Mouse (Mus musculus): Measurements from ENCODE around the gene 4931414P19Rik. TPM values are rescaled to one million over a fixed set of nuclear protein-coding genes. Genes with fewer than 3 reads are reported as not detected.

The 4931414P19Rik gene
- polyA plus RNA-seq, 1 experiment from 2014 or later = 3.1 TPM

DNA sequence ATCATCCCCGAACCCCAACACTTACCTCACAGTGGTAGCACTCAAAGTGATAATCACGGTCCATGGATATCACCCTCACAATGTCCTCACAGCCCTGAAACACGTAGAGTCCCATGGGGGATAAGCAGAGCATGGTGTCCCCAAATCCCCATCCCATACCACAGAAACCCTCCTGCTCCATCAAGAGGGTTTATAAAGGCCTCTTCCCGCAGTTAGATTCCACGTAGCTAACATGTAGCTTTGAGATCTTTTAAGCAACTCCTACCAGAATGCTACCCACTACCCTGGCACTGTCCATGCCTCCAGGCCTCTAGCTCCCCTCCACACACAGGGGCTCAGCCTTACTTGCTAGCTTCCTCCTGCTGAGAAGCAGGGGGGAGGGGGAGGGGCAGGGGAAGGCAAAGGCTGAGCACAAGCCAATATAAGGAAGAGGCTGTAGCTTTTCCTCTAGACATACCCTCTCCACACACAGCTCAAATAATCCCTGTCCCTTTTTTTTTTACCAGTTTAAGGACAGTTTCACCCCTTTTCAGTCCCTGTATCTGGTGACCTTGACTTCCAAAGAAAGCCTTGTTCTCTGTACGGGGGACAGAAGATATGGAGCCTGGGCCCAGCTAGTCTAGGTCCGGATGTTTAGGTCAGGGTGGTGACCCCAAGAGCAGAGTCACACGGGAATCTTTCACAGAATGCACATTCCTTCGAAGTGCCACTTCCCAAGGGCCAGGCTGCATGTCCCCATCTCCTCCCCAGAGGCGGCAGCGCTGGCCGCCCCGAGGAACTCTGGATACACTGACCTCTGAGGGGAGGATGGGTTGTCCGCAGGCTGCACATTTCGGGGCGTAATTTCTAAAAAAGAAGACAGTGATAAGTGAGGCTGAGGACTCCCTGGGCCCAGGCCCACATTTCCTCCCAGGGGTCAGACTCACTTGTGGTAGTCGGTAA is 36.1 kb downstream of the 4931414P19Rik start:
- no peak overlapping the region for H3K4me3 ChIP-seq (replicated peaks; ENCODE audit: low read length)
- peaks cover 16% of the 10 kb centered on the region; the same call in 1 of the 2 replicates for H3K4me1 ChIP-seq (replicated peaks; ENCODE audit: control insufficient read depth, insufficient read depth, low read length)
- DNase-seq (ENCODE audit: low spot score) (no peak), ATAC-seq (ENCODE audit: low FRiP score) (no peak)
- H3K27ac ChIP-seq = no peak overlapping the region
- WGBS = 58% methylated on average over 17 of the region's 17 CpGs
- peaks cover 11% of the 10 kb centered on the region for H3K27me3 ChIP-seq (ENCODE audit: control insufficient read depth, insufficient read depth, low read length)
- no peaks in the 10 kb centered on the region for H3K9me3 ChIP-seq (ENCODE audit: control insufficient read depth, low read length)
- no peak overlapping the region for H3K9ac ChIP-seq
- no peak overlapping the region for H3K4me2 ChIP-seq (replicated peaks)
- H3K36me3 ChIP-seq (replicated peaks; ENCODE audit: control insufficient read depth, insufficient read depth) = peaks cover 5% of the 10 kb centered on the region; the same call in 1 of the 2 replicates

- no peak overlapping the region for H3K27ac ChIP-seq
- ATAC-seq (ENCODE audit: low FRiP score) = no peak
- H3K9me3 ChIP-seq (ENCODE audit: control insufficient read depth, low read length) = no peaks in the 10 kb centered on the region
- H3K4me2 ChIP-seq (replicated peaks) = no peak overlapping the region
- H3K27me3 ChIP-seq (ENCODE audit: control insufficient read depth, insufficient read depth, low read length) = 0 out of 2 replicates have a peak, but pooled peaks cover 4% of the 10 kb centered on the region
- no peak overlapping the region for H3K4me3 ChIP-seq (replicated peaks; ENCODE audit: low read length)
- no peak overlapping the region for H3K9ac ChIP-seq
- 75% methylated on average over 15 of the region's 15 CpGs for WGBS
- H3K36me3 ChIP-seq (replicated peaks; ENCODE audit: control insufficient read depth, insufficient read depth) = peaks cover 5% of the 10 kb centered on the region; the same call in 1 of the 2 replicates
- peaks cover 10% of the 10 kb centered on the region; the same call in 1 of the 2 replicates for H3K4me1 ChIP-seq (replicated peaks; ENCODE audit: control insufficient read depth, insufficient read depth, low read length)
- peak; percentile 80 for DNase-seq (ENCODE audit: low spot score)
These were observed 36.9 kb downstream of the 4931414P19Rik start for GRCm38 (mm10) chr14:54568694-54569414.

DNA sequence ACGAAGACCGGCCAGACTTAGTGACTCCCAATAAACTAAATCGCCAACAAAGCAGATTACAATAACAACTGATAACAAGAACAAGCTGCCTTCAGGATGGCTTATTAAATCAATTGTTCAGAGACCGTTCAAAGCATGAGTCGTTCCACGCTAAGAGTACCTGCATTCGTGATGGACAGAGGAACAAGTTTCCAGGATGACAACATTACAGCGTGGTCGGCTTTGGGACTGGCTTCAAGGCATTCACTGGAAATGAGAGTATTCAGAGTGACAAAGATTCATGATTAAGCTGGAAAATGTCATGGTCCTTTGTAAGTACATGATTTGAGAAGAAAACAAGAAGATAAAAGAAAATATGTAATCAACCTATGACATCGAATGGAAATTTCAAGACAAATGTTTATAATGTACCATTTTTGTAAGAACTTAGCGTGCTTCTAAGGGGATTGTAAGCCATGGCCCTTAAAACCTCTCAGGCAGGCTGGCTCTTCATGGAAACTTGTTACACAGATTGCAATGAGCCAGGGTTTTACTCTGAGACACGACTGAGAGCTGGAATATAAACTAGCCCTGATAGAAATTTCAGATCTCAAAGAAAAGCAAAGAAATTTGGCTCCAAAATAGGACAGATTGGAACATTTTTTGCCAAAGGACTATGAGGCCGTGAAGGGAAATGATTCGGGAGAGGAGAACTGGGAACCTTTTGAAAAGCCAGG is 45.1 kb downstream of the 4931414P19Rik start:
- 87% methylated on average over 14 of the region's 14 CpGs for WGBS
- Histone ChIP-seq H3K4me1 (replicated peaks; ENCODE audit: control insufficient read depth, insufficient read depth, low read length) (no peaks in the 10 kb centered on the region), H3K36me3 (replicated peaks; ENCODE audit: control insufficient read depth, insufficient read depth) (no peaks in the 10 kb centered on the region), H3K4me2 (replicated peaks) (no peak overlapping the region), H3K4me3 (replicated peaks; ENCODE audit: low read length) (no peak overlapping the region), H3K9ac (no peak overlapping the region), H3K27me3 (ENCODE audit: control insufficient read depth, insufficient read depth, low read length) (no peaks in the 10 kb centered on the region), H3K9me3 (ENCODE audit: control insufficient read depth, low read length) (no peaks in the 10 kb centered on the region), H3K27ac (no peak overlapping the region)
- DNase-seq (ENCODE audit: low spot score) = no peak
- ATAC-seq (ENCODE audit: low FRiP score) = no peak

- Histone ChIP-seq H3K27ac (no peak overlapping the region), H3K9ac (no peak overlapping the region), H3K36me3 (replicated peaks; ENCODE audit: control insufficient read depth, insufficient read depth) (no peaks in the 10 kb centered on the region), H3K27me3 (ENCODE audit: control insufficient read depth, insufficient read depth, low read length) (no peaks in the 10 kb centered on the region), H3K4me3 (replicated peaks; ENCODE audit: low read length) (no peak overlapping the region), H3K9me3 (ENCODE audit: control insufficient read depth, low read length) (no peaks in the 10 kb centered on the region), H3K4me2 (replicated peaks) (no peak overlapping the region), H3K4me1 (replicated peaks; ENCODE audit: control insufficient read depth, insufficient read depth, low read length) (0 out of 2 replicates have a peak, but pooled peaks cover 6% of the 10 kb centered on the region)
- ATAC-seq (ENCODE audit: low FRiP score) (no peak), DNase-seq (ENCODE audit: low spot score) (no peak)
- WGBS = 78% methylated on average over 8 of the region's 8 CpGs
These were observed 48.5 kb downstream of the 4931414P19Rik start for GRCm38 (mm10) chr14:54557330-54557729.

DNA sequence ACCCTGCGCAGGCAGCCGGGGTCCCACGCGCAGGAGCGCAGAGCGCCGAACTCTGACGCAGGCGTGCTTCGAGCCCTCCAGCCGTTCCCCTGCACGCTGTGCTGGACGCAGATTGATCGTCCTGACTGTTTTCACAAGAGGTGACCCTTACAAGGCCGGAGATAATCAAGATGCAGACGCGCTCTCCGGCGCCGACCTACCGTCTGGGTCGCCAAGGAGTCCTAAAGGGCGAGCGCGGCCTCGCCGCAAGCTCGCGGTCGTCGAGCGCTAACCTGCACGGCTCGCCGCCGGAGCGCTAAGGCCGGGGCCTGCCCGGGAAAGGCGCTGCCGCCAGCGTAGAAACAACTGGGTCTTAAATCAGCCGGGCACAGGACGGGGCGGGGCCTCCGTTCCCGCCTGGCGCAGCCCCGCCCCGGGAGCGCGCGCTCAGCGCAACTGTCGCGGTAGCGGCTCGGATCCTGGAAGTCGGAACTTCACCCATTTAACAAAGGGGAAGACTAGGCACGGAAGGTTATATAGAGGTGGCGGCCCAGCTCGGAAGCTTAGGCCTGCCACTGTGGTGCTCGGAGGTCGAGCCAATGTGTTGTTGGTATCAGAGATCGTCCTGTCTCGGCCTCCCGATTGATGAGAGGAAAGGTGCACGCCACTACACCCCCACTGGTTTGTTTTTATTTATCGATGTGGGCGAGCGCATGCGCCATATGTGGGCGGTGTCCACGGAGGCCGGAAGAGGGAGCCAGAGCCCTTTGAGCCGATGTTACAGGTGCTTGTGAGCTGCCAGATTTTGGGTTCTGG is 51.6 kb downstream of the 4931414P19Rik start, which contains the start of gene Haus4:
Gene Haus4 (minus strand): TSS at position 642 of the 795 bp plus-strand sequence.
- under 1% methylated on average over 76 of the region's 76 CpGs for WGBS
- peak within 1 kb of the TSS; percentile 82 for H3K4me2 ChIP-seq (replicated peaks)
- peak within 1 kb of the TSS; percentile 60 for H3K9ac ChIP-seq
- H3K27me3 ChIP-seq (ENCODE audit: control insufficient read depth, insufficient read depth, low read length) = no peaks in the 10 kb centered on the region
- H3K27ac ChIP-seq = peak within 1 kb of the TSS; percentile 47; the same call in 1 of the 2 replicates
- ATAC-seq (ENCODE audit: low FRiP score) = peak; percentile 91
- no peaks in the 10 kb centered on the region for H3K9me3 ChIP-seq (ENCODE audit: control insufficient read depth, low read length)
- DNase-seq (ENCODE audit: low spot score) = peak; percentile 79
- 0 out of 2 replicates have a peak, but pooled peaks cover 6% of the 10 kb centered on the region for H3K4me1 ChIP-seq (replicated peaks; ENCODE audit: control insufficient read depth, insufficient read depth, low read length)
- peak within 1 kb of the TSS; percentile 49 for H3K4me3 ChIP-seq (replicated peaks; ENCODE audit: low read length)
- H3K36me3 ChIP-seq (replicated peaks; ENCODE audit: control insufficient read depth, insufficient read depth) = 0 out of 2 replicates have a peak, but pooled peaks cover 3% of the 10 kb centered on the region

- DNase-seq (ENCODE audit: low spot score) = peak; percentile 48
- ATAC-seq (ENCODE audit: low FRiP score) = 0 out of 2 replicates have a peak, but pooled peaks have one; percentile 5
- no peaks in the 10 kb centered on the region for H3K27me3 ChIP-seq (ENCODE audit: control insufficient read depth, insufficient read depth, low read length)
- H3K4me1 ChIP-seq (replicated peaks; ENCODE audit: control insufficient read depth, insufficient read depth, low read length) = 0 out of 2 replicates have a peak, but pooled peaks cover 6% of the 10 kb centered on the region
- H3K9ac ChIP-seq = peak overlapping the region; percentile 60
- H3K36me3 ChIP-seq (replicated peaks; ENCODE audit: control insufficient read depth, insufficient read depth) = 0 out of 2 replicates have a peak, but pooled peaks cover 9% of the 10 kb centered on the region
- H3K9me3 ChIP-seq (ENCODE audit: control insufficient read depth, low read length) = no peaks in the 10 kb centered on the region
- 4% methylated on average over 21 of the region's 21 CpGs for WGBS
- peak overlapping the region; percentile 49 for H3K4me3 ChIP-seq (replicated peaks; ENCODE audit: low read length)
- peak overlapping the region; percentile 82 for H3K4me2 ChIP-seq (replicated peaks)
- no peak overlapping the region for H3K27ac ChIP-seq
These were observed 52.3 kb downstream of the 4931414P19Rik start for GRCm38 (mm10) chr14:54553454-54553974.

DNA sequence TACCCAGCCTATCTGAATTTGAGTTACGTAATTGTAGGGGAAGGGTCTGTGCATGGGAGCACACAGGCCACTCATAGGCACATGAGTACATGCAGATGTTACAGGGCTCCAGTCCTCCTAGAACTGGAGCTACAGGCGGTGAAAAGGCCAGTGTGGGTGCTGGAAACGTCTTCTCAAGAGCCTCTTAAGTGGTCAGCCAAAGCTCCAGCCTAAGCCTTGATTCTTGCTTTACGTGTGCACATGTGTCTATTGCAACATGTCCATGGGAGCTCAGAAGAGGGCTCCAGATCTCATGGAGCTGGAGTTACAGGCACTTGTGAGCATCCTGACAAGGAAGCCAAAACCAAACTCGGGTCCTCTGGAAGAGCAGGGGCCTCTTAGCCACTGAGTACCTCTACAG is 61.1 kb downstream of the 4931414P19Rik start:
- no peaks in the 10 kb centered on the region for H3K9me3 ChIP-seq (ENCODE audit: control insufficient read depth, low read length)
- no peaks in the 10 kb centered on the region for H3K27me3 ChIP-seq (ENCODE audit: control insufficient read depth, insufficient read depth, low read length)
- peaks cover 16% of the 10 kb centered on the region for H3K36me3 ChIP-seq (replicated peaks; ENCODE audit: control insufficient read depth, insufficient read depth)
- no peak overlapping the region for H3K27ac ChIP-seq
- no peaks in the 10 kb centered on the region for H3K4me1 ChIP-seq (replicated peaks; ENCODE audit: control insufficient read depth, insufficient read depth, low read length)
- H3K9ac ChIP-seq = no peak overlapping the region
- DNase-seq (ENCODE audit: low spot score) = no peak
- WGBS = 93% methylated on average over 5 of the region's 5 CpGs
- no peak overlapping the region for H3K4me2 ChIP-seq (replicated peaks)
- ATAC-seq (ENCODE audit: low FRiP score) = no peak
- H3K4me3 ChIP-seq (replicated peaks; ENCODE audit: low read length) = no peak overlapping the region

DNA sequence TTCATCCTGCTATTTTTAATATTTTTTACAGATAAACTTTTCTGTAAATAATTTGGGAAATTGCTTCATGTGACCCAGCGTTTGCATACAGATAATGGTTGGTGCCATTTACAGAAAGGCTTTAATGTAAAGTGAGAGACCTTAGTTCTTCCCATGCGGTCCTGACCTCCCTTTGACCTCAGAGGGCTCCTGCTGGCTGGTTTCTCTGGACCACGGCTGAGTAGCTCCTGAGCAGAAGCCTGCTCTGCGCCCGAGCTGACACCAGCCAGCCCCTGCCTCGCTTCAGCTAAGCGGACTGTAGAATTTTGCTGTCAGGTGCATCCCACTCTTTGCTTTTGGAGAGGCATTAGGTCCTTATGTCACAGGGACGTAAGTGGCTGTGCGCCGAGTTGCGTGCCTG is 65.0 kb downstream of the 4931414P19Rik start:
- 50% methylated on average over 11 of the region's 11 CpGs for WGBS
- H3K9me3 ChIP-seq (ENCODE audit: control insufficient read depth, low read length) = no peaks in the 10 kb centered on the region
- no peak overlapping the region for H3K9ac ChIP-seq
- H3K36me3 ChIP-seq (replicated peaks; ENCODE audit: control insufficient read depth, insufficient read depth) = 0 out of 2 replicates have a peak, but pooled peaks cover 3% of the 10 kb centered on the region
- no peak for DNase-seq (ENCODE audit: low spot score)
- no peaks in the 10 kb centered on the region for H3K27me3 ChIP-seq (ENCODE audit: control insufficient read depth, insufficient read depth, low read length)
- no peaks in the 10 kb centered on the region for H3K4me1 ChIP-seq (replicated peaks; ENCODE audit: control insufficient read depth, insufficient read depth, low read length)
- H3K4me2 ChIP-seq (replicated peaks) = no peak overlapping the region
- no peak overlapping the region for H3K27ac ChIP-seq
- no peak overlapping the region for H3K4me3 ChIP-seq (replicated peaks; ENCODE audit: low read length)
- ATAC-seq (ENCODE audit: low FRiP score) = no peak

Measured in hindbrain, embryonic 14.5 days (tissue).